Mouse (Mus musculus): ENCODE data around the gene Tctex1d2.

DNA sequence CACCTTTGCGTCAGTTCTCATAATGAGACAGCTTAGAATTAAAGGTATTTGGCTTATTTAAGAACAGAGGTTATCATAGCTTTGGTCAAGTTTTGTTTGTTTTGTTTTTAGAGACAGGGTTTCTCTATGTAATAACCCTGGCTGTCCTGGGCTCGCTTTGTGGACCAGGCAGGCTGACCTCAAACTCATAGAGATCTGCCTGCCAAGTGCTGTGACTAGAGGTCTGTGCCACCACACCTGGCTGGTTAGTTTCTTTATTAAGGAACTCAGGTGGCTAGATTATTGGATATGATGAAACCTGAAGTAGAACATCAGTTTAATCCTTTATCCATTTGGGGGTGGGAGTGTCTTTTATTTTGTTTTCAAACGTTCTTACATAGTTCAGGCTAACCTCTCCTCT lies 29.7 kb upstream of the Tctex1d2 start:
- no peak for TF ChIP-seq ZC3H11A (IDR thresholded peaks at IDR 0.05; ENCODE audit: low read depth, low read length)
- no peak for TF ChIP-seq EP300 (IDR thresholded peaks at IDR 0.05; ENCODE audit: low read length)
- TF ChIP-seq SMC3 (IDR thresholded peaks at IDR 0.05; ENCODE audit: low read depth, low read length) = no peak
- no peak for TF ChIP-seq NRF1 (IDR thresholded peaks at IDR 0.05; ENCODE audit: low read depth, low read length)
- TF ChIP-seq KAT2A (IDR thresholded peaks at IDR 0.05; ENCODE audit: insufficient replicate concordance, low read length) = no peak
- no peak for TF ChIP-seq POLR2A (IDR thresholded peaks at IDR 0.05; ENCODE audit: low read depth, low read length)
